Mouse (Mus musculus): ENCODE measurements around the gene Nlrp3. TPM values are rescaled to one million over a fixed set of nuclear protein-coding genes. Genes with fewer than 3 reads are reported as not detected.

Nlrp3 gene
- polyA plus RNA-seq, 1 experiment from 2014 or later, result 0.80 TPM

DNA sequence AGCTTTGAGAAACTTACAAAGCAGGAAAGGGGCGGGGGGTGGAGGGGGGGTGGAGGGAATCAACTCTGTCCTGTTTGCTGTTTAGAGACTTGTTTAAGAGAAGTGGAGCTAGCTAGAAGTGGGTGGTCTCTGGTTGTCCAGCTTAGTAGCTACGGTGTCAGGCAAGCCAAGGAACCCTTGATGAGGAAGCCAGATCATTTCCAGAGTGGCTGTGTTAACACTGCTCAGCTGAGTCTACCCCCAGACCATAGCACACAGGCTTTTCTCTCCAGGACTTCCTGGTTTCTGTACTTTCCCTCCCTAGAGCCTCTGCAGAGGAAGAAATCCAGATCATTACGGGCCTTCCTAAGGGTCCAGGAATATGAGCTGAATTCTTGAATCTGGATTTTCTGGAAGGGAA is 26.6 kb upstream of the Nlrp3 start:
- ATAC-seq (ENCODE audit: insufficient read depth, low FRiP score, low read depth), result no peak
- Histone ChIP-seq H3K27ac (no peak overlapping the region), H3K4me2 (no peak overlapping the region), H3K9me3 (no peaks in the 10 kb centered on the region), H3K4me3 (replicated peaks) (no peak overlapping the region), H3K4me1 (no peaks in the 10 kb centered on the region), H3K9ac (no peak overlapping the region), H3K27me3 (replicated peaks) (no peaks in the 10 kb centered on the region), H3K36me3 (0 out of 2 replicates have a peak, but pooled peaks cover 4% of the 10 kb centered on the region)
- 52% methylated on average over 3 of the region's 3 CpGs for WGBS

DNA sequence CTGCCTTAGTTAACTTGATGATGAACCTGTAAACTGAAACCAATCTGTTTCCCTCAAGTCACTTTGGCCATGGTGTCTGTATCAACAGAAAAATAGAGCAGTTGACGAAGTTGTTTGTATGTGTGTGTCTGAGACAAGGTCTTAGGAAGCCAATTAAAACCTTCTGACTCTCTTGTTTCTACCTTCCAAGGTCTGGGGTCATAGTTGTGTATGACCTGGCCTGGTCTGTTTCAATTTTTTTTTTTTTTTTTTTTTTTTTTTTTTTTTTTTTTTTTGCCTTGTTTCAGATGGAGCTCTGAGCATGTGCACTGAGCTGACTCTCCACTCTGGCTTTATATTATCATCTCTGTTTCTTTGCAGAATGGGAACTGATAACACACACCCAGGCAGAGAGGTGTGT is 23.9 kb upstream of the Nlrp3 start:
- H3K9me3 ChIP-seq, result no peaks in the 10 kb centered on the region
- no peak for ATAC-seq (ENCODE audit: insufficient read depth, low FRiP score, low read depth)
- H3K4me3 ChIP-seq (replicated peaks), result no peak overlapping the region
- WGBS, result 84% methylated on average over 1 of the region's 1 CpGs
- no peaks in the 10 kb centered on the region for H3K27me3 ChIP-seq (replicated peaks)
- no peaks in the 10 kb centered on the region for H3K36me3 ChIP-seq
- H3K4me1 ChIP-seq, result no peaks in the 10 kb centered on the region
- no peak overlapping the region for H3K27ac ChIP-seq
- no peak overlapping the region for H3K4me2 ChIP-seq
- H3K9ac ChIP-seq, result no peak overlapping the region

DNA sequence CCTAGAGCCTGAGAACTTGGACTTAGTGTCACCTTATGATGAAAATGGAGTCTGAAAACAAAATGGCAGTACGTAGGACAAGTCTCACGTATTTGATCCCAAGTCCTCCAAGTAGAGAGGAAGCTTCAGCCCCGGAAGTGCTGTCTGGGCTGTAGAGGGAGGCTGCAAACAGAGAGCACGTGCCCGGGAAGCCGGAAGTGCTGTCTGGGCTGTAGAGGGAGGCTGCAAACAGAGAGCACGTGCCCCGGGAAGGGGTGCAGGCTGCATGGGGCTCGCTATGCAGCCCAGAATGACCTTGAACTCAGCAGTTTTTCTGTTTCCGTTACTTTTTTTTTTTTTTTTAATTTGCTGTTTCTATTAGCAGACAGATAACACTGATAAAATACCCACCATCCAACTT is 23.1 kb upstream of the Nlrp3 start:
- H3K27ac ChIP-seq, result no peak overlapping the region
- no peak overlapping the region for H3K4me3 ChIP-seq (replicated peaks)
- no peaks in the 10 kb centered on the region for H3K36me3 ChIP-seq
- H3K9me3 ChIP-seq, result no peaks in the 10 kb centered on the region
- ATAC-seq (ENCODE audit: insufficient read depth, low FRiP score, low read depth), result no peak
- no peaks in the 10 kb centered on the region for H3K4me1 ChIP-seq
- H3K4me2 ChIP-seq, result no peak overlapping the region
- WGBS, result 47% methylated on average over 10 of the region's 10 CpGs
- no peaks in the 10 kb centered on the region for H3K27me3 ChIP-seq (replicated peaks)
- no peak overlapping the region for H3K9ac ChIP-seq

DNA sequence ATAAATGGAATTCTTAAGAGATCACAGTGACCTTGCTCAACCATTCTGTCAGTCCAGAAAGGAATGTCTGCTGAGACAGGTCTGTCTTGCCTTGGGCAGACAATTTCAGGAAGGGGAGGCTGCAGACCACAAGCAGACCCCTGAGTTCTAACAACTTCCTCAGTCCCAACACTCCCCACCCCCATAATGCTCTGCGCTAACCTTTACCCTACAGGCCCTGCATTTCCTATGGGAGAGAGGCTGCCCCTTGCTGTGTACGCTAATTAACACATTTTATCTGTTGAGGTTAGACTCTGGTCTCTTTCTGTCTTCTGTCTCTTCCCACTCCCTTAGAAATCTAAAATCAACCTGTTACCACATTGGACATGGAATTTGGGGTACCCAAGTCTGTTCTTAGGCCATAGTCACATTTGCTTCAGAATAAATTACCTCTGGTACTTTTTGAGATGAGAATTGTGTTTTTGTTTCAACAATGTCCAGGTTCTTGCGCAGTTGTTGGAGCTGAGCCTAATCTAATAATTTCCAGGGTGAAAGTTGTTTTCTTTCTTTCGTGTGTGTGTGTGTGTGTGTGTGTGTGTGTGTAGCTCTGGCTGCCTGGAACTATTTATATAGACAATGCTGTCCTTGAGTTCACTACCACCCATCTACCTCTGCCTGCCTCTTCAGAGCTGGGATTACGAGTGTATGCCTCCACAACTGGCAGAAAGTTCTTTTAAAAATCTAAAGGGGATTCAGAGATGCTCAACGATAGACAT is 21.4 kb upstream of the Nlrp3 start:
- H3K4me1 ChIP-seq, result no peaks in the 10 kb centered on the region
- no peak overlapping the region for H3K4me3 ChIP-seq (replicated peaks)
- no peak overlapping the region for H3K9ac ChIP-seq
- H3K9me3 ChIP-seq, result no peaks in the 10 kb centered on the region
- no peak overlapping the region for H3K4me2 ChIP-seq
- H3K27me3 ChIP-seq (replicated peaks), result no peaks in the 10 kb centered on the region
- ATAC-seq (ENCODE audit: insufficient read depth, low FRiP score, low read depth), result no peak
- WGBS, result 64% methylated on average over 6 of the region's 6 CpGs
- H3K27ac ChIP-seq, result peak overlapping the region; percentile 71
- no peaks in the 10 kb centered on the region for H3K36me3 ChIP-seq

DNA sequence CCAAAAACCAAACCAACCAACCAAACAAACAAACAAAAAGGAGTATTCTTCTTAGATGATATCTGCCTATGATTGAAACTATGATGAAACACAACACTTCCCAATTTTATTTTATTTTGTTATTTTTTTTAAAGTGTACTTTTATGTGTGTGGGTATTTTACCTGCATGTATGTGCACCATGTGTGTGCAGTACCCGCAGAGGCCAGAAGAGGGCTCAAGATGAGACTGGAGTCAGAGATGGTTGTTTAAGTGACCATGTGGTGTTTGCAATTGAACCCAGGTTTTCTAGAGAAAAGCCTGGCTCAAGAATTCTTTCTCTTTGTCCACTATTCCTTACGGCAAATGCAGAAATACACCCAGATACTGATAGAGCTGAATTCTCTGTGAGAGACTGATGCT is 17.2 kb upstream of the Nlrp3 start:
- WGBS, result 98% methylated on average over 2 of the region's 2 CpGs

DNA sequence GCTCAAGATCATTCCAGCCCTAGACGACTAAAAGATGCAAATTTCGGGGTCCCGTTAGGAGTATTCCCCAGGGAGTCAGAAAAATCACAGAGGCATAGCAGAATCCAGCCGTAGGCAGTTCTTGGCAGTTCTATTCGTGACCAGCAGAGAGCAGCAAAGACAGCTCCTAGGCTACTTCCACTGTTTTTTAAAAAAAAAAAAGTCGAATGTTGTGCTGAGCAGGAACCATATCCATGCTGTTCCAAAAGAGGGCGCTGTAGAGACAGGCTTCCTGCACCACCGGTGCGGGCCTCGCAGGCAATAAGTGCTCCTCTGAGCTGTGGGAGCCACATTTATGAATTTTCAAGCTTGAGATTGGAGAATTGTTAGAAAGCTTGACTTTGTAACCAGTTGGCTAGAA is 16.1 kb upstream of the Nlrp3 start:
- 5% methylated on average over 10 of the region's 10 CpGs for WGBS
- no peaks in the 10 kb centered on the region for H3K36me3 ChIP-seq
- H3K4me1 ChIP-seq, result no peaks in the 10 kb centered on the region
- no peak overlapping the region for H3K4me2 ChIP-seq
- no peak for ATAC-seq (ENCODE audit: insufficient read depth, low FRiP score, low read depth)
- no peaks in the 10 kb centered on the region for H3K9me3 ChIP-seq
- H3K27ac ChIP-seq, result no peak overlapping the region
- no peak overlapping the region for H3K4me3 ChIP-seq (replicated peaks)
- H3K27me3 ChIP-seq (replicated peaks), result no peaks in the 10 kb centered on the region
- no peak overlapping the region for H3K9ac ChIP-seq

More for the DNA sequence above, 17.2 kb upstream of the Nlrp3 start:
- no peak overlapping the region for H3K4me3 ChIP-seq (replicated peaks)
- H3K9me3 ChIP-seq, result no peaks in the 10 kb centered on the region
- H3K27me3 ChIP-seq (replicated peaks), result no peaks in the 10 kb centered on the region
- no peak overlapping the region for H3K27ac ChIP-seq
- no peak overlapping the region for H3K4me2 ChIP-seq
- ATAC-seq (ENCODE audit: insufficient read depth, low FRiP score, low read depth), result no peak
- H3K36me3 ChIP-seq, result no peaks in the 10 kb centered on the region
- no peak overlapping the region for H3K9ac ChIP-seq
- H3K4me1 ChIP-seq, result no peaks in the 10 kb centered on the region

DNA sequence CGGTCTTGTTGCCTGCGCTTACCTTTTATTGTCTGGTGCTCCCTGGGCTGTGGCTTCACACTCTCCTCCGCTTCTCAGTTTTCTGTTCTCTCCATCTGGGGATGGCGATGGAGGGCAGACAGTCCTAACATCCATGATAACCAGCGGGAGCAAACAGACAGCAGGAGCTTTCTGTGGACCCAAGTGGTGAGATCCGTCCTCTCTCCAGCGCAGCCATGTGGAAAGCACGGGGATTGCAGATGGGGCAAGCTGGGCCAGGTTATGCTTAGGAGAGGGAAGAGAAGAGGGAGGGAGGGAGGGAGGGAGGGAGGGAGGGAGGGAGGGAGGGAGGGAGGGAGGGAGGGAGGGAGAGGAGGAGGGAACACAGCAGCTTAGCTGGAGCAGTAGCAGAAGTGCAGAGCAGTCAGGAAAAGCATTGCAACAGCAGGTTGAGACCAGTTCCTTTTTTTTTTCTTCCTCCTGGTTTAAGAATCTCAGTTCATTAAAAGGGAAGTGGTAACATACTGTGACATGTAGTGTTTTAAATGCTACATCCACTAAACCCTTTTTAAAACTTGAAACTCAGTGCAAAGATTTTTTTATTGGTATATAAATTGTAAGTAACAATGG is 14.8 kb upstream of the Nlrp3 start, which contains the start of gene Zkscan17:
TSS of gene Zkscan17 (minus strand) at position 280 of the 609 bp plus-strand sequence.
- H3K36me3 ChIP-seq, result no peaks in the 10 kb centered on the region
- H3K4me1 ChIP-seq, result no peaks in the 10 kb centered on the region
- no peaks in the 10 kb centered on the region for H3K9me3 ChIP-seq
- no peak within 1 kb of the TSS for H3K4me3 ChIP-seq (replicated peaks)
- WGBS, result 43% methylated on average over 8 of the region's 8 CpGs
- no peak for ATAC-seq (ENCODE audit: insufficient read depth, low FRiP score, low read depth)
- peak within 1 kb of the TSS; percentile 31; the same call in 1 of the 2 replicates for H3K27ac ChIP-seq
- no peak within 1 kb of the TSS for H3K4me2 ChIP-seq
- no peak within 1 kb of the TSS for H3K9ac ChIP-seq
- no peaks in the 10 kb centered on the region for H3K27me3 ChIP-seq (replicated peaks)

DNA sequence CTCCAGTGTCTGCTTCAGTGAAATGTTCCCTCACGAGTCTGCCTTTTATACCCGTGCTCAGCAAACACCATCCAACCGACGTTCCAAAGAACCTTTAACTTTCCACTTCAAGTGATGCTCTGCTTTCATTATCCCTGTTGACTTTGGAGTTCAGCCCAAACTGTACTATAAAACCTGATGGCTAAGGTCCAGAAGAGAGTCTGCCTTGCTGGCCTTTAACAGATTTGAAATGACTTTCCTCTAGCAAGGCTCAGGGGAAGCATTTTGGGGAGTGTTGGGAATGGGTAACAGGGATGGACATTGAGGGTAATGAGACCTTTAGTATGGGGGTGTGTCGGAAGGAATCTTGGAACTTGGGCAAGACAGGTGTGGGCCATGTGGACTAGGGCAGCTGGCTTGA is 11.1 kb upstream of the Nlrp3 start:
- H3K4me1 ChIP-seq, result no peaks in the 10 kb centered on the region
- ATAC-seq (ENCODE audit: insufficient read depth, low FRiP score, low read depth), result no peak
- no peaks in the 10 kb centered on the region for H3K9me3 ChIP-seq
- no peak overlapping the region for H3K9ac ChIP-seq
- no peak overlapping the region for H3K4me2 ChIP-seq
- 74% methylated on average over 5 of the region's 5 CpGs for WGBS
- no peaks in the 10 kb centered on the region for H3K27me3 ChIP-seq (replicated peaks)
- H3K4me3 ChIP-seq (replicated peaks), result no peak overlapping the region
- H3K27ac ChIP-seq, result no peak overlapping the region
- no peaks in the 10 kb centered on the region for H3K36me3 ChIP-seq

DNA sequence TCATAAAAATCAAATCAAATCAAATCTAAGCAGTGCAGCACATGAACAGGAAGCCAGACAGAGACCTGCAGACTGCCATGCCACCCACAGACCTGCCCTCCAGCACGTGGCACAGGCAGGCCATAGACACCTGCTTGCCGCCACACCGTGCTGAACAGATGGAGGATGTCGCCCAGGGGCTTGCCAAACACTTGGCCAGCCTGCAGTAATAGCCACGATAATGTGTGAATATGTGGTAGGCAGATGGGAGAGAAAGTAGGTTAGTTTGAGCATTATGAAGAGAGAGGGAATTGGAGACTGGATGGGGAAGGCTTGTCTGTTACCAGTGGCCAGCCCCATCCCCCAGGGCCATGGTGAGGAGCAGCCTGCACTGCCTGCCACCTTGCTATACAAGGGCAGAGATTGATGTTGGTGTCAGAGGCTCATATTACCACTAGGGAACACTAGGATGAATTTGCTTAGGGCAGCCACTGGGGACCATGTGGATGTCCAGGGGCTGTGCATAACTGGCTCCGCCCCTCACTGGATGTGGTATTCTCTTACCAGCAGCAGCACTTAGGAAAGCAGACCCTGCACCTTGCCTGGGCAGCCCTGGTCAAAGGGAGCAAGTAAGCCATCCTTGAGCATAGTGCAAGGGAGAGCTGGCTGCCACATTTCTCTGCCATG is 10.4 kb upstream of the Nlrp3 start:
- no peak overlapping the region for H3K4me3 ChIP-seq (replicated peaks)
- H3K4me2 ChIP-seq, result no peak overlapping the region
- H3K36me3 ChIP-seq, result no peaks in the 10 kb centered on the region
- no peaks in the 10 kb centered on the region for H3K4me1 ChIP-seq
- H3K27me3 ChIP-seq (replicated peaks), result no peaks in the 10 kb centered on the region
- WGBS, result 53% methylated on average over 6 of the region's 6 CpGs
- no peak overlapping the region for H3K27ac ChIP-seq
- H3K9ac ChIP-seq, result no peak overlapping the region
- no peaks in the 10 kb centered on the region for H3K9me3 ChIP-seq
- ATAC-seq (ENCODE audit: insufficient read depth, low FRiP score, low read depth), result no peak

DNA sequence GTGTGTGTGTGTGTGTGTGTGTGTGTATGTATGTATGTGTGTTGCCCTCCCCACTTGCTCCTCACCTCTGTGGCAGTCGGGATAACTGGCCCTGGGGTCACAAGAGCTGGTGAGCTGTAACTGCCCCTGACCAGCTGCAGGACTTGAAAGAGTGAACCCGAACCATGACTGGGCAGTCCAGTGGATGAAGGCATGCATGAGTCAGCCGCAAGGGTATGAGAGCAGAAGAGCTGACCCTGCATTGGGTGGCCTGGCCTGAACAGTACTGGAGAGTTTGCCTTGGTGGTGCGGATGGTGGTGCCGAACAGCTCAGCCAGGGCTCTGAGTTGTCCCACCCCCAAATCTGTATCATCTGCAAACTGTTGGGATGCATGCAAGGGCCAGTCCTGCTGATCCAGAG is 9.8 kb upstream of the Nlrp3 start:
- Histone ChIP-seq H3K27ac (no peak overlapping the region), H3K9me3 (no peaks in the 10 kb centered on the region), H3K4me3 (replicated peaks) (no peak overlapping the region), H3K9ac (no peak overlapping the region), H3K4me1 (no peaks in the 10 kb centered on the region), H3K36me3 (no peaks in the 10 kb centered on the region), H3K27me3 (replicated peaks) (no peaks in the 10 kb centered on the region), H3K4me2 (no peak overlapping the region)
- ATAC-seq (ENCODE audit: insufficient read depth, low FRiP score, low read depth), result no peak
- WGBS, result 69% methylated on average over 5 of the region's 5 CpGs

DNA sequence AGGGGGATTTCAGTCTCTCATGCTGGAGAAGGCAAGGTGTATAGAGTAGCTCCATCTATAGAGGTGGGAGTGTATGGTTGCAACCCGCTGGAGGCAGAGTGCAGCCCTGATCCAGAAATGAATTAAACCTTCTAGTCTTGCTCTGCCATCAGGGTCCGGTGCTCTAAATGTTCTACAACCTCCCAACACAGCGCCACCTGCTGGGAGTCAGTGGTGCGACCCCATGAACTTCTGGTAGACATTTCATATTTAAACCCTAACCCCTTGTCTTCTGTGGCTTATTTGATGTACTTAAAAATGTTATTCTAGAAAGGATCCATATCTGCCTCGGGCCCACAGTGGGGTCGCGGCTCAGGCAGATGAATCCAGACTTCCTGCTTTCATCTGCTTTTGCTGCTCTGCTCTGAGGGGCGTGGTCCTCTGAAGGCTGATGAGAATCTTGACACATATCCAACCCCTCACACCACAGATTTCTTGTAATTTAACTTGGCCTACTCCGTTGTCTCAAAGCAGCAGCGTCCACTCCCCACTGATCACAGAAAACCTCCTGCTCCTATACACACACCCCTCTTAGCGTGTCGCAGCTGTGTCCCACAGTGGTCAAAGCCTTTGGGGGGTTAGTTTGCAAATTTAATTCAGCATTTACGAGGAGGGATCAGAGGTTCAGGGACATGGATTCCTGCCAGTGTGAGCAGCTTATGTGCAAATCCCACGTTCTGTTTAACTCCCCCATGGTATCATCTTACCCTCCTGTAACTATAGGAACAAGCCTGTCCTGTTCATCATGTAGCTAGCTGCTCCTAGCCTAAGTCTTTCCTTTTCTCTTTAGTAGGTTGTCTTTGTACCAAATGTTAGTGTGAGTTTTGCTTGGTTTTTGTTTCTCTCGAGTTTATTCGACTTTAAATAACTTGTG is 3.9 kb upstream of the Nlrp3 start:
- ATAC-seq (ENCODE audit: insufficient read depth, low FRiP score, low read depth), result no peak; the same call in 1 of the 2 replicates
- H3K9me3 ChIP-seq, result no peaks in the 10 kb centered on the region
- H3K4me1 ChIP-seq, result no peaks in the 10 kb centered on the region
- 0 out of 2 replicates have a peak overlapping the region, but pooled peaks have one; percentile 23 for H3K27ac ChIP-seq
- WGBS, result 52% methylated on average over 16 of the region's 16 CpGs
- H3K4me3 ChIP-seq (replicated peaks), result no peak overlapping the region
- H3K4me2 ChIP-seq, result 0 out of 2 replicates have a peak overlapping the region, but pooled peaks have one; percentile 15
- no peaks in the 10 kb centered on the region for H3K27me3 ChIP-seq (replicated peaks)
- H3K9ac ChIP-seq, result no peak overlapping the region
- no peaks in the 10 kb centered on the region for H3K36me3 ChIP-seq
